9 mouse cellular contexts compared by ENCODE assay signal in the genomic region with DNA sequence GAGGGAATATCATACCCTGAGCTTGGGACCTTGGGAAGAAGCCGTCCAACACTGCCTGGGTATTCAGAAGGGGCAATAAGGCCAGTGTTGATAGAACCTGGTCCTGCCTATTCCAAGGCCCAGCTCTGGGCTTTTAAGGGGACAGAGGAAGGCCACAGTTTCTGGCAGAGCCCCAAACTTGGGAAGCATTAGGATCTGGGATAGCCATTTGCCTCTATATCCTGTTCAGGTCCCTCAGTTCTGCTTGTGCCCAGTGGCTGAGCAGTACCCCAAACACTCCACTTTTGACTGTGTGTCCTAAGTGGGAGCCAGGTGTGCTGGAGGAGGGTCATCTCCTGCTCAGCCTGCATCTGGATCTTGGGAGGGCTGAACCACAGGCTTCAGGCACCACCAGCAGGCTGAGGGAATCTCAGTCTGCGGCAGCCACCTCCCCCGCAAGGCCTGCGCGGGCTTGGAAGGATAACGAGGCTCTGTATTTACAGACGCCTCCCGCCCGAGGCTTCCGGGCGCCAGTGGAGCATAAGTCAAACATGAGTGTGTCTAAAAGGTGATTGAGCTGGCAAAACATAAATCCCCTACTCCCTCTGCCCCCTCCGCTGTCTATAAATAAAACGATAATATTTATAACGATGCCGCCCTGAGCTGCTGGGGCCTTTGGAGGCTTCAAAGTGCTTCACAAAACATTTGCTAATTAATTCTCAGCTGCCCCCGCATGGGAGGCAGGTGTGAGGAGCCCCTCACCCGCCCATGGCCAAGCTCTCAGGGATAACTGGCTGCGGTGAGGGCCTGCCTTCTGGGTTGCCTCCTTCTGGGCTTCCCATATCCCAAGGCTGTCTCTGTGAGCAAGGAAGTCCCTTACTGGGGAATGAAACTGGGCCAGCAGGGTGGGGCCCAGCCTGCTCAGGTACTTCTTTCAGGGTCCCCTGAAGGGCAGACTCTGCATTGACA.
DNase-seq lines count a peak whose midpoint lies in the region; ATAC-seq and TF ChIP-seq lines count a peak whose summit lies in the region.
"Had no signal": no experiment of that assay in that cellular context is flagged by ENCODE, and none has a peak within 500 bp of the region (broad histone marks: within the 10 kb centered on the region; RNA-seq: fewer than 3 reads in every experiment).

No protein-coding gene starts in this region.

- no peak overlapping the region for H3K4me2 ChIP-seq in kidney, embryonic 14.5 days (replicated peaks; ENCODE audit: low read depth, low read length)
- H3K4me2 ChIP-seq in heart, embryonic 12.5 days, result no peak overlapping the region
- no peak overlapping the region for H3K4me2 ChIP-seq in midbrain, embryonic 14.5 days (ENCODE audit: low read length)

- TF ChIP-seq CTCF in bone marrow macrophage, adult 2 months (IDR thresholded peaks at IDR 0.05; ENCODE audit: low read depth, low read length), result no peak

- no peak overlapping the region for H3K4me3 ChIP-seq in kidney, embryonic 14.5 days (ENCODE audit: low read length)
- H3K4me3 ChIP-seq in bone marrow macrophage, adult 2 months (ENCODE audit: insufficient read depth, low read length), result no peak overlapping the region
- no peak overlapping the region for H3K4me3 ChIP-seq in heart, embryonic 12.5 days
- H3K4me3 ChIP-seq in midbrain, embryonic 14.5 days (replicated peaks; ENCODE audit: low read depth, low read length), result no peak overlapping the region

- peaks cover 29% of the 10 kb centered on the region; the same call in 1 of the 2 replicates for H3K36me3 ChIP-seq in kidney, embryonic 14.5 days (ENCODE audit: control insufficient read depth, insufficient read depth, low read length)
- peaks cover 61% of the 10 kb centered on the region for H3K36me3 ChIP-seq in heart, embryonic 12.5 days
- H3K36me3 ChIP-seq in midbrain, embryonic 14.5 days (ENCODE audit: control insufficient read depth, insufficient read depth, low read length), result peaks cover 4% of the 10 kb centered on the region; the same call in 1 of the 2 replicates
- H3K36me3 ChIP-seq: G1E had no signal

- TF ChIP-seq POLR2A in bone marrow macrophage, adult 2 months (IDR thresholded peaks at IDR 0.05; ENCODE audit: borderline replicate concordance, low read depth, low read length), result no peak

- peaks cover 20% of the 10 kb centered on the region for H3K27me3 ChIP-seq in kidney, embryonic 14.5 days (ENCODE audit: control insufficient read depth, insufficient read depth, low read length)
- H3K27me3 ChIP-seq in heart, embryonic 12.5 days (replicated peaks), result peaks cover 12% of the 10 kb centered on the region
- no peaks in the 10 kb centered on the region for H3K27me3 ChIP-seq in midbrain, embryonic 14.5 days (ENCODE audit: control insufficient read depth, insufficient read depth, low read length)

- intact Hi-C loops in left cerebral cortex, postnatal 25 days (cut with DNase I), result no loop called here

- DNase-seq in kidney, adult 11 months, result no peak
- DNase-seq in left cerebral cortex, postnatal 25 days (ENCODE audit: low spot score in 2 of 2), result peak; percentile 62 to 80
- DNase-seq in midbrain, embryonic 14.5 days, result peak; percentile 79
- DNase-seq in c-Kit-positive CD71-positive TER-119-positive erythroid progenitor cells, embryonic 14.5 days (ENCODE audit: low spot score), result no peak
- no peak for DNase-seq in natural killer cell, adult 2 months (ENCODE audit: low spot score in 2 of 2)

- 10% methylated on average over 18 of the region's 18 CpGs for WGBS in kidney, embryonic 14.5 days
- 25% methylated on average over 18 of the region's 18 CpGs for WGBS in heart, embryonic 12.5 days
- 16% methylated on average over 18 of the region's 18 CpGs for WGBS in midbrain, embryonic 14.5 days

- H3K9me3 ChIP-seq in kidney, embryonic 14.5 days (ENCODE audit: control insufficient read depth, low read length), result no peaks in the 10 kb centered on the region
- no peaks in the 10 kb centered on the region for H3K9me3 ChIP-seq in heart, embryonic 12.5 days (replicated peaks)
- no peaks in the 10 kb centered on the region for H3K9me3 ChIP-seq in midbrain, embryonic 14.5 days (ENCODE audit: control insufficient read depth, low read length)
- H3K9me3 ChIP-seq: G1E had no signal

- no peak overlapping the region for H3K9ac ChIP-seq in kidney, embryonic 14.5 days (ENCODE audit: low read depth, low read length)
- H3K9ac ChIP-seq in heart, embryonic 12.5 days, result no peak overlapping the region
- H3K9ac ChIP-seq in midbrain, embryonic 14.5 days (replicated peaks; ENCODE audit: low read length), result peak overlapping the region; percentile 29; the same call in 1 of the 2 replicates

- peaks cover 46% of the 10 kb centered on the region for H3K4me1 ChIP-seq in kidney, embryonic 14.5 days (ENCODE audit: control insufficient read depth, insufficient read depth, low read length)
- H3K4me1 ChIP-seq in bone marrow macrophage, adult 2 months (ENCODE audit: control insufficient read depth, insufficient read depth, low read length), result peaks cover 27% of the 10 kb centered on the region
- H3K4me1 ChIP-seq in heart, embryonic 12.5 days (replicated peaks), result peaks cover 53% of the 10 kb centered on the region
- peaks cover 26% of the 10 kb centered on the region for H3K4me1 ChIP-seq in midbrain, embryonic 14.5 days (ENCODE audit: control insufficient read depth, insufficient read depth, low read length)

- peak overlapping the region; percentile 66 for H3K27ac ChIP-seq in kidney, embryonic 14.5 days (ENCODE audit: low read depth, low read length)
- H3K27ac ChIP-seq in bone marrow macrophage, adult 2 months (ENCODE audit: insufficient read depth, low read depth, low read length), result peak overlapping the region; percentile 53
- peak overlapping the region; percentile 38 for H3K27ac ChIP-seq in heart, embryonic 12.5 days (ENCODE audit: poor library complexity, severe bottlenecking)
- peak overlapping the region; percentile 52 for H3K27ac ChIP-seq in midbrain, embryonic 14.5 days (replicated peaks; ENCODE audit: low read depth, low read length)

- peak; percentile 63 for ATAC-seq in kidney, embryonic 14.5 days (ENCODE audit: low FRiP score, low TSS enrichment)
- no peak for ATAC-seq in heart, embryonic 12.5 days (ENCODE audit: insufficient number of reproducible peaks, low FRiP score)
- ATAC-seq in midbrain, embryonic 14.5 days (ENCODE audit: low FRiP score, low TSS enrichment), result no peak; the same call in 1 of the 2 replicates

Comparison
In these comparisons a context has a peak if more than half of its experiments do, and no peak if none do; other contexts are left out.
1. DNase-seq: peak in left cerebral cortex, postnatal 25 days (2 of 2) and midbrain, embryonic 14.5 days (single experiment); none in kidney, adult 11 months (single experiment), c-Kit-positive CD71-positive TER-119-positive erythroid progenitor cells, embryonic 14.5 days (single experiment) and natural killer cell, adult 2 months (0 of 2).
2. Peak in every context shown above with its lines, with median percentiles within 50 percentile points of each other: H3K27ac ChIP-seq.